Mouse (Mus musculus) C2C12 (cell line): Measurements from ENCODE around the gene Zfp609.

Source experiments
- CEBPB ChIP-seq: IDR thresholded peaks from one replicate; pipeline ENCODE4 v1.6.1; 2011; ENCODE audit warnings: low read depth, mild to moderate bottlenecking, control low read depth, moderate library complexity
- CTCF ChIP-seq: IDR thresholded peaks from one replicate; pipeline ENCODE4 v1.5.1; 2011; ENCODE audit not compliant: control insufficient read depth, insufficient read depth, insufficient read length
- FOSL1 ChIP-seq: IDR thresholded peaks from one replicate; pipeline ENCODE4 v1.8.0; 2011; ENCODE audit warnings: mild to moderate bottlenecking, low read length; ENCODE audit not compliant: poor library complexity, insufficient read depth, severe bottlenecking
- MAX ChIP-seq: IDR thresholded peaks from one replicate; pipeline ENCODE4 v1.6.1; 2011; ENCODE audit warnings: mild to moderate bottlenecking, control low read depth
- MYOD1 ChIP-seq: IDR thresholded peaks from one replicate; pipeline ENCODE4 v1.6.1; 2011; ENCODE audit warnings: low read depth; ENCODE audit not compliant: control insufficient read depth, insufficient read length
- MYOG ChIP-seq: IDR thresholded peaks from one replicate; pipeline ENCODE4 v1.6.1; 2011; ENCODE audit not compliant: control insufficient read depth, insufficient read length; ENCODE audit errors: extremely low read depth
- USF1 ChIP-seq: IDR thresholded peaks from one replicate; pipeline ENCODE4 v1.6.1; 2011; ENCODE audit warnings: low read depth, mild to moderate bottlenecking, control low read depth, moderate library complexity

DNA sequence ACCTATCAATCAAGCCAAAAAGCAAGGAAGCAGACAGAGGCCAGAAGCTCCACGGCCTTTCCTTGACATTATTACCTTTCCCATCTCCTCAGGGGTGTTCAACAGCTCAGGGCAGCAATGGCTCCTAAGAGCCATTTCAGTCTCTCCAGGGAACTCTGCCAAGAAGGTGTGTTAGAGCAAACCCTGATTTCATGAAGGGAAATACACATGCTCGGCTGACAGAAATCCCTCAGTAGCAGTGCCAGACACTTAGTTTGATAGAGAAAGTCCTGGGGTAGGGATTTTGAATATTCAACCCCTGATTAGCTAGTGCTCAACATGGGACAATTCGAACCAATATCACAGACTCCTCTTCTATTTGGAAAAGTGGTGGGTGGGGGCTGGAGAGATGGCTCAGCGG, 36.3 kb downstream of the Zfp609 start:
- TF ChIP-seq CTCF: no peak
- TF ChIP-seq MAX: no peak
- TF ChIP-seq USF1: no peak
- TF ChIP-seq CEBPB: no peak
- no peak for TF ChIP-seq MYOG
- no peak for TF ChIP-seq MYOD1
- TF ChIP-seq FOSL1: no peak
